Mouse (Mus musculus) thymus, adult 2 months (tissue): ENCODE results near the gene 9530077C05Rik. TPM values are rescaled to one million over a fixed set of nuclear protein-coding genes. Genes with fewer than 3 reads are reported as not detected.
"Not testable (repeated sequence)": the region's sequence is repeated elsewhere in the genome, so short reads cannot be mapped to it uniquely, and the experiment has no call there.

Experiments used
- DNase-seq: peaks from one replicate; pipeline ENCODE4 v3.0.0; 2021
- H3K27ac ChIP-seq: fragments of 200-500 bp; 2 replicates; pipeline ENCODE4 v1.5.1; 2012; ENCODE audit warnings: low read length, control low read depth; ENCODE audit not compliant: control insufficient read depth, insufficient read depth
- H3K27me3 ChIP-seq: fragments of 200-500 bp; 2 replicates; pipeline ENCODE4 v1.6.1; 2012; ENCODE audit warnings: mild to moderate bottlenecking, low read length, moderate library complexity, mixed read lengths; ENCODE audit not compliant: control insufficient read depth, insufficient read depth
- H3K36me3 ChIP-seq: fragments of 200-500 bp; 2 replicates; pipeline ENCODE4 v1.6.1; 2012; ENCODE audit warnings: mild to moderate bottlenecking, low read length, moderate library complexity; ENCODE audit not compliant: control insufficient read depth, insufficient read depth
- H3K4me1 ChIP-seq: fragments of 200-500 bp; replicated peaks from 2 replicates; pipeline ENCODE4 v1.6.1; 2012; ENCODE audit warnings: low read length; ENCODE audit not compliant: control insufficient read depth, insufficient read depth
- H3K4me3 ChIP-seq: fragments of 200-500 bp; 2 replicates; pipeline ENCODE4 v1.5.1; 2012; ENCODE audit warnings: mild to moderate bottlenecking, low read length, control low read depth, moderate library complexity; ENCODE audit not compliant: control insufficient read depth, insufficient read depth
- CTCF ChIP-seq: fragments of 200-500 bp; IDR thresholded peaks from 2 replicates; pipeline ENCODE4 v1.5.1; 2012; ENCODE audit warnings: mild to moderate bottlenecking, control low read depth, low read length, moderate library complexity, borderline replicate concordance; ENCODE audit not compliant: control insufficient read depth, poor library complexity, insufficient read depth; ENCODE audit errors: extremely low read depth
- POLR2A ChIP-seq: fragments of 200-500 bp; IDR thresholded peaks from 2 replicates; pipeline ENCODE4 v1.6.1; 2012; ENCODE audit warnings: mild to moderate bottlenecking, low read length, control low read depth, moderate library complexity; ENCODE audit not compliant: control insufficient read depth, poor library complexity, insufficient read depth; ENCODE audit errors: extremely low read depth
- WGBS: fragments of 180-500 bp; shearing (Covaris S2); methylation state at CpG from one replicate; pipeline ENCODE4 v1.1.7; 2018; 5-methylcytosine and 5-hydroxymethylcytosine counted together
- polyA plus RNA-seq: library from polyadenylated mRNA; depleted of rRNA; stranded (reverse); fragments of >200 nt; gene quantifications from 2 replicates; pipeline ENCODE4 v1.2.3, GENCODE M21; 2012

The 9530077C05Rik gene
- polyA plus RNA-seq, 1 experiment: 2.1 TPM

- H3K36me3 ChIP-seq: no peaks in the 10 kb centered on the region
- no peaks in the 10 kb centered on the region for H3K27me3 ChIP-seq
- no peak for DNase-seq
- WGBS: 82% methylated on average over 6 of the region's 6 CpGs
- no peak overlapping the region for H3K4me3 ChIP-seq
- no peaks in the 10 kb centered on the region for H3K4me1 ChIP-seq
- TF ChIP-seq POLR2A: no peak
- no peak for TF ChIP-seq CTCF
- no peak overlapping the region for H3K27ac ChIP-seq
Observed at GRCm38 (mm10) chr9:22402001-22402400, 9.3 kb upstream of the 9530077C05Rik start.

- DNase-seq: no peak
- no peaks in the 10 kb centered on the region for H3K36me3 ChIP-seq
- no peak for TF ChIP-seq CTCF
- TF ChIP-seq POLR2A: no peak
- no peak overlapping the region for H3K4me3 ChIP-seq
- H3K27me3 ChIP-seq: no peaks in the 10 kb centered on the region
- WGBS: 51% methylated on average over 3 of the region's 3 CpGs
- H3K4me1 ChIP-seq: no peaks in the 10 kb centered on the region
- no peak overlapping the region for H3K27ac ChIP-seq
Observed at GRCm38 (mm10) chr9:22402976-22403375, 8.3 kb upstream of the 9530077C05Rik start.

DNA sequence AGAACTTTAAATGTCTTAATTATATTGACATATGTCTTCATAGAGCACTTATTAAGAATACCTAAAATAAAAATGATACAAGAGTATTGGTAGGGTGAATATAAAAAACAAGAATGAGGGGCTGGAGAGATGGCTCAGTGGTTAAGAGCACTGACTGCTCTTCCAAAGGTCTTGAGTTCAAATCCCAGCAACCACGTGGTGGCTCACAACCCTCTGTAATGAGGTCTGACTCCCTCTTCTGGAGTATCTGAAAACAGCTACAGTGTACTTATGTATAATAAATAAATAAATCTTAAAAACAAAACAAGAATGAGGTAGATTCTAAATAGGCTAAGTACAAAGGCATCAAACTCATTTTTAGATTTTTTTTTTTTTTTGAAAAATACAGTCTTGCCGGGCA, 7.8 kb upstream of the 9530077C05Rik start:
- 67% methylated on average over 2 of the region's 2 CpGs for WGBS
- H3K36me3 ChIP-seq, H3K4me1 ChIP-seq, H3K27me3 ChIP-seq, H3K27ac ChIP-seq, H3K4me3 ChIP-seq, DNase-seq: not testable (repeated sequence)

DNA sequence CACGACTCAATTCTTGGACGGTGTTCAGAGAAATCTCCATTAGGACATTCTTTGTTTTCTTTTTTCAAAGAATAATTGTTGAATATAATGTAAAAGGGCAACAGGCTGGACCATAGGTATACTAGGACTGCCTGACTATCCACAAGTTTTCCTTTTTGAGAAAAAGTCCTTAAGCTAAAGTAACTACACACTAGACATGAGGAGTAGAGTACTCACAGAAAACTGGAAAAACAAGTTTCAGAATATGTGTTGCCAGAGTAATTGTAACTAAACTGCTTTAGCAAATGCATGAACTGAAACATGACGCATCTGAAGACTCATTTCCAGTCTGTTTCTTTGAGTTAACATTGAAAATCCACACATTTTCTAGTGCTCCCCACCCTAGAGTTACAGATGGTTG, 5.9 kb upstream of the 9530077C05Rik start:
- no peak for DNase-seq
- WGBS: 89% methylated on average over 3 of the region's 3 CpGs
- Histone ChIP-seq H3K4me3 (no peak overlapping the region), H3K27me3 (no peaks in the 10 kb centered on the region), H3K4me1 (no peaks in the 10 kb centered on the region), H3K36me3 (no peaks in the 10 kb centered on the region), H3K27ac (no peak overlapping the region)
- no peak for TF ChIP-seq POLR2A
- TF ChIP-seq CTCF: no peak

GRCm38 (mm10) chr9:22407633-22408032, 3.7 kb upstream of the 9530077C05Rik start:
- not testable (repeated sequence) for H3K4me1 ChIP-seq, H3K4me3 ChIP-seq, H3K27me3 ChIP-seq, H3K36me3 ChIP-seq, DNase-seq, H3K27ac ChIP-seq
- WGBS: 88% methylated on average over 4 of the region's 4 CpGs

- not testable (repeated sequence) for H3K27ac ChIP-seq, H3K4me3 ChIP-seq, H3K27me3 ChIP-seq, H3K4me1 ChIP-seq, DNase-seq, H3K36me3 ChIP-seq
- WGBS: 41% methylated on average over 4 of the region's 4 CpGs
Observed at GRCm38 (mm10) chr9:22408344-22408743, 3.0 kb upstream of the 9530077C05Rik start.

DNA sequence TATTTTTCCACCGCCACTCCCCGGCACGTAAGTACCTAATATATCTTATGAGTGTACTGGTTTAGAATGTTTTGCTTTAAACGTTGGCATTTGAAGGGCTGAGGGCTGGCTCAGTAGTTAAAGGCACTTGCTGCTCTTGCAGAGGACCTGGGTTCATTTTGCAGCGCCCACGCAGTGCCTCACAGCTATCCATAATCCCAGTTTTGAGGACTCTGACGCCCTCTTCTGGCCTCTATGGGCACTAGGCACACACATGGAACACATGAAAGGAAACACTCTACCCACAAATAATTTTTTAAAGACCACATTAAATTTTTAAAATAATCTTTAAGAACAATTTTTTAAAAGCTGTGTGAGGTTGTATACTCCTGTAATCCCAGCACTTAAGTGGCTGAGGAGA, 1.8 kb upstream of the 9530077C05Rik start:
- WGBS: 87% methylated on average over 7 of the region's 7 CpGs
- H3K27ac ChIP-seq: no peak overlapping the region
- peaks cover 3% of the 10 kb centered on the region for H3K4me1 ChIP-seq
- TF ChIP-seq POLR2A (no peak), CTCF (no peak)
- no peaks in the 10 kb centered on the region for H3K36me3 ChIP-seq
- H3K27me3 ChIP-seq: no peaks in the 10 kb centered on the region
- H3K4me3 ChIP-seq: no peak overlapping the region
- no peak for DNase-seq
